Mouse (Mus musculus): Measurements from ENCODE around the gene Pcbd1. TPM values are rescaled to one million over a fixed set of nuclear protein-coding genes. Genes with fewer than 3 reads are reported as not detected.

Gene Pcbd1
- polyA plus RNA-seq, 1 experiment from 2014 or later = 38.7 TPM

DNA sequence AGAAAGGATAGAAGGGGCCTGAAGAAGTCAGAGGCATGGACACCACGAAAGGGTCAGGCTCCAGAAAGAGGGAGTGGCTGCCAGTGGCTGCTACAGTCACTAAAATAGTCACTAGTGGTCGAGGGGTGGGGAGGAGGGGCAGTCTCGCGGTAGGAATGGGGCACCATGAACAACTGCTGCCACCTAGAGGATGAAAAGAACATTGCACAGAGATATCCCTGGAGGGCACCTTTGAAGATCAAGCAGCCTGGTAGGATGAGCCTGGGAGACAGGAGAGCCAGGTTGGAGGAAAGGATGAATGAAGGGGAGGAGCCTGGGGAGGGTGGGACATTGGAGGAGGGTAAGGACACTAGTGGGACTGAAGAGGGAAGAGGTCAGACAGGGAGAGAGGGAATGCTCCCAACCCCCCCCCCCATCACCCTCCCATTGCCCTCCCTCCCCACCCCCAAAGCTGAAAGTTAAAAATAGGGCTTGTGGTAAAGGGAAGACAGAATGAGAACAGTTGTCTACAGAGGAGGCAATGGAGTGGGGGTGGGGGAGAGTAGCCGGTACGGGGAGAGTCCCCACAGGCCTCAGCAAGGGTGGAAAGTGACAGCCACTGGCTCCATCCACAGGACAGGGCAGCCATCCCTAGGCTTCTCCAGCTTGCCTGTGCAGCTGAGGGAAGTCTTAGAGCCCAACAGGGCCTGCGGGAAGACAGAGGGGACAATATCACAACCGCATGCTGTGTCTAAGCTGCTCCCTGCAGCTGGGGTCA is 20.5 kb upstream of the Pcbd1 start:
- H3K4me1 ChIP-seq (replicated peaks) = peaks cover 30% of the 10 kb centered on the region
- peak; percentile 44 for ATAC-seq (ENCODE audit: low read depth)
- no peaks in the 10 kb centered on the region for H3K36me3 ChIP-seq
- WGBS = 3% methylated on average over 8 of the region's 8 CpGs
- peak overlapping the region; percentile 35 for H3K4me2 ChIP-seq
- H3K9ac ChIP-seq = peak overlapping the region; percentile 23
- no peaks in the 10 kb centered on the region; the same call in 1 of the 2 replicates for H3K27me3 ChIP-seq
- H3K27ac ChIP-seq (replicated peaks) = no peak overlapping the region; the same call in 1 of the 2 replicates
- H3K4me3 ChIP-seq = no peak overlapping the region
- H3K9me3 ChIP-seq = no peaks in the 10 kb centered on the region

DNA sequence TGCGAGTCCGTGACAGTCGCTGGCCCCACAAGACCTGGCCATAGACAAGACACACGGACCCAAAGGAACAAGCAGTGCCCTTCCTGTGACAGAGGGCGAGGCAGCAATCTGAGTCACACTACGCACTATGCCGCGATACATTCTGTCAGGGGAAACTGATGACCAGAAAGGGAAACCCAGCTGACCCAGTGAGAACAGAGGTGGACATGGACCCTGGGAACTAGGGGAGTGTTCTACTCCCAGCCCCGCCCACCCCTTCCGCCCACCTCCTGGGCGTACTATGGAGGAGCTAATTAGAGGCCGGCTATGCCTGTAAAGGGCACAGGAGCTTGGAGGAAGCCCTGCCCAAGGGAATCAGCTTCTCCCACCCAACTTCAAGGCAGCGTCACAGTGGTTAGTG is 19.9 kb upstream of the Pcbd1 start:
- Histone ChIP-seq H3K27me3 (no peaks in the 10 kb centered on the region; the same call in 1 of the 2 replicates), H3K4me1 (replicated peaks) (peaks cover 26% of the 10 kb centered on the region), H3K9me3 (no peaks in the 10 kb centered on the region), H3K4me2 (peak overlapping the region; percentile 35), H3K36me3 (no peaks in the 10 kb centered on the region), H3K9ac (peak overlapping the region; percentile 23), H3K4me3 (no peak overlapping the region), H3K27ac (replicated peaks) (no peak overlapping the region; the same call in 1 of the 2 replicates)
- ATAC-seq (ENCODE audit: low read depth) = peak; percentile 7; the same call in 1 of the 2 replicates
- WGBS = 4% methylated on average over 13 of the region's 13 CpGs

DNA sequence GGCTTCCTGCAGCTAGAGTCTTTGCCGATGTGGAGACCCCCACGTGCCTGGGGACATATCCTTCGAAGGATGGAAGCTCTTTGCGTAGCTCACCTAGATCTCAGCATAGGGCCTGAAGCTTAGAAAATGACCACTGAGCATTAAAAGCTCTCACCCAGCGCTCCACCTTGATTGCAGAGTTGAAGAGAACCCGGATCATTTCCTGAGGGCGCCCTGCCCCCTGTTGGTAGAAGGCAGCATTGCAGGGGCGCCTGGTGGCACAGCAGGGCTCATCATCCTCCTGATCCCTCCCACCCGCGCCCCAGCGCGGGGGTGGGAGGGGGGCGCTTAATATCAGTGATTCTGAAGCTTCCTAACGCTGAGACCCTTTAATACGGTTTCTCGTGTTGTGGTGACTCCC is 16.8 kb upstream of the Pcbd1 start:
- Histone ChIP-seq H3K9ac (no peak overlapping the region), H3K4me3 (no peak overlapping the region), H3K4me2 (no peak overlapping the region), H3K27ac (replicated peaks) (no peak overlapping the region), H3K36me3 (no peaks in the 10 kb centered on the region), H3K27me3 (no peaks in the 10 kb centered on the region; the same call in 1 of the 2 replicates), H3K9me3 (no peaks in the 10 kb centered on the region), H3K4me1 (replicated peaks) (peaks cover 15% of the 10 kb centered on the region)
- WGBS = 15% methylated on average over 16 of the region's 16 CpGs
- 0 out of 2 replicates have a peak, but pooled peaks have one; percentile 9 for ATAC-seq (ENCODE audit: low read depth)

DNA sequence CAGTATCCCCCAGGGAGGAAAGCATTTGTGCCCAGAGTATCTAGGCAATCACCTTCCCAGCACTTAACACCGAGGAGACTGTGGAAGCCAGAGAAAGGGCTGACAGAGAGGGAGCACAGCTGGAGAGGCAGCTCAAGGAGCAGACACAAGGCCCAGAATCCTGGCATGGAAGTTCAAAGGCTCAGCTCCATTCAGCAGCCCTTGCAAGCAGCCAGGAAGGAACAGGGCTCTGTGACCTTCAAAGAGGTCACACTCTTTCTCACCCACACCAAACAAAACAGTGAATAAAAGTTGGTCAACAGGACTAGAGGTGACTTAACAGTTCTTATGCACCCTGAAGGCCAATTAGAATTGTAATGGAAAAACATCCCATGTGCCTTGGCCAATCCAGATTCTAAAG is 14.5 kb upstream of the Pcbd1 start:
- ATAC-seq (ENCODE audit: low read depth) = no peak
- no peak overlapping the region for H3K4me2 ChIP-seq
- no peaks in the 10 kb centered on the region for H3K9me3 ChIP-seq
- H3K27ac ChIP-seq (replicated peaks) = no peak overlapping the region
- H3K27me3 ChIP-seq = no peaks in the 10 kb centered on the region; the same call in 1 of the 2 replicates
- no peak overlapping the region for H3K9ac ChIP-seq
- H3K36me3 ChIP-seq = no peaks in the 10 kb centered on the region
- H3K4me1 ChIP-seq (replicated peaks) = peaks cover 3% of the 10 kb centered on the region
- 0% methylated on average over 1 of the region's 1 CpGs for WGBS
- H3K4me3 ChIP-seq = no peak overlapping the region

DNA sequence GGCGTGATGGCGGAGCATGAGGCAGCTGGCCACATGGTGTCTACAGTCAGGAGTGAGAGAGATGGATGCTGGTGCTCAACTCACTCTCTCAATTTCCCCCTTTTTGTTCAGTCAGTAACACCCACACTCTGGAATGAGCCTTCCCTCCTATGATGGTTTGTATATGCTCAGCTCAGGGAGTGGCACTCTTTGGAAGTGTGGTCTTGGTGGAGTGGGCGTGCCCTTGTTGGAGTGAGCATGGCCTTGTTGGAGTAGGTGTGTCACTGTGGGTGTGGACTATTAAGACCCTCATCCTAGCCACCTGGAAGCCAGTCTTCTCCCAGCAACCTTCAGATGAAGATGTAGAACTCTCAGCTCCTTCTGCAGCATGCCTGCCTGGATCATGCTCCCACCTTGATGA is 13.5 kb upstream of the Pcbd1 start:
- Histone ChIP-seq H3K4me3 (no peak overlapping the region), H3K9me3 (no peaks in the 10 kb centered on the region), H3K4me2 (no peak overlapping the region), H3K4me1 (replicated peaks) (peaks cover 8% of the 10 kb centered on the region; the same call in 1 of the 2 replicates), H3K36me3 (no peaks in the 10 kb centered on the region), H3K27ac (replicated peaks) (no peak overlapping the region), H3K9ac (no peak overlapping the region), H3K27me3 (no peaks in the 10 kb centered on the region; the same call in 1 of the 2 replicates)
- WGBS = 93% methylated on average over 3 of the region's 3 CpGs
- ATAC-seq (ENCODE audit: low read depth) = no peak

DNA sequence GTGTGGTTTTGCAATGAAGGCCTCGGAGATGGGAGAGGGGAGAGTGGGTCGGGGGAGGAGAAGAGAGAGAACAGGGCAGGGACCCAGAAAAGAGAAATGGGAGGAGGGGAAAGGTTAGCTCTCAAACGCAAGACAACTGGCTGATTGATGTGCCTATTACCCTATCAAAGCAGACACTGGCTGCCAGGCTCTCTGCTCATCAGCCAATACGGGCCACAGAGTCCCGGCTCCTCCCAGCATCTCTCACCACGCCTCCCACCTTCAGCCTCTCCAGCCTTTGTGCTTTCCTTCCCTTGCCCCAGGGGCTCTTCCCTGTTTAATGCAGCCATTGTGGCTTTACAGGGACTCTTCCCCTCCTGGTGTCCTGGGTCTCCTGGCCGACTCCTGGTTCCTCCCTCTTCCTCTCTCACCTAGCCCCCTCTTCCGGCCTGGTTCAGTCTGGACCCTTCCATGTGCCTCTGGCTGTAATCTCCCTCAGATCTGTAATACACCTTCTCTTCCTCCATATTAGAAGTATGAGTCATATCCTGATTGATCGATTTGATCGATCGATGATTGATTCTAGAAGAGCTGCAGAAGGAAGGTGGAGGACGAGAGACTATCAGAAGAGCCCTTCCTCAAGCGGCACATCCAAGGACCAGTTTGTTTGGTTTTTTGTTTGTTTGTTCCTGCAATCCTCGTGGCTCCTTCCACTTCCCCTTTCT is 8.8 kb upstream of the Pcbd1 start:
- Histone ChIP-seq H3K27ac (replicated peaks) (peak overlapping the region; percentile 81), H3K9me3 (no peaks in the 10 kb centered on the region), H3K27me3 (no peaks in the 10 kb centered on the region), H3K4me1 (replicated peaks) (peaks cover 13% of the 10 kb centered on the region; the same call in 1 of the 2 replicates), H3K9ac (no peak overlapping the region; the same call in 1 of the 2 replicates), H3K4me3 (no peak overlapping the region), H3K4me2 (peak overlapping the region; percentile 44), H3K36me3 (no peaks in the 10 kb centered on the region)
- 40% methylated on average over 14 of the region's 14 CpGs for WGBS
- ATAC-seq (ENCODE audit: low read depth) = peak; percentile 96

DNA sequence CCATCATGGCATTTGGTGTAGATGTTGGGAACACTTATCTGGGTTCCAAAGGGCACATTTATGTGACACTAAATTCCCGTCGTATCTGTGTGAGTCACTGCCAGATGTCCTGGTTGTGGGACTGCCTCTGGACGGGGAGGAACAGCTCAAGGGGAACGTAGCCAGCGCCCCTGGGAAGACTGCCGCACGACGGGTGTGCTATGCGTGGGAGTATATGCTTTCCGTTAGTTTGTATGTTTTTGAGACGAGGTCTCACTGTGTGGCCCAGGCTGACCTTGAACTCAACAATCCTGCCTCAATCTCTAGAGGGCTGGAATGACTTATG is 8.2 kb upstream of the Pcbd1 start:
- no peak overlapping the region for H3K9ac ChIP-seq
- 81% methylated on average over 11 of the region's 11 CpGs for WGBS

DNA sequence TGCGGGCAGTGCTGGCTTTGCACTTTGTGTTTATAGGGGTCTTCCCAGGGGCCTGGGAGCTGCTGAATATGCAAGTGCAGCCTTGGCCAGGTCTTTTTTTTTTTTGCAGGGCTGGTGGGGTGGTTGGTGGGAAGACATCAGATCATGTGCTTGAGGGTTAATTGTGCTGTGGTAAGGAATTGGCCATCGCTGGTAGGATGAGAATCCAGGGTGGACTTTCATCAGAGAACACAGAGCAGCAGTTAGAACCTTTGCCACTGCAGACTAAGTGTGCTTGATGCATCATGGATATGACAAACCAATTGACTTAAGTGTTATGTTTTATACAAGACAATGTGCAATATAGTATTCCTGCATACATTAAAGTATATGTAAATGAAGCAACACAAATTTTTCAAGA is 3.8 kb upstream of the Pcbd1 start:
- 92% methylated on average over 2 of the region's 2 CpGs for WGBS
- Histone ChIP-seq H3K9me3 (no peaks in the 10 kb centered on the region), H3K9ac (no peak overlapping the region), H3K4me2 (no peak overlapping the region), H3K4me3 (no peak overlapping the region), H3K4me1 (replicated peaks) (peaks cover 25% of the 10 kb centered on the region), H3K27ac (replicated peaks) (no peak overlapping the region), H3K36me3 (no peaks in the 10 kb centered on the region), H3K27me3 (no peaks in the 10 kb centered on the region)
- ATAC-seq (ENCODE audit: low read depth) = no peak

More for the DNA sequence above, 8.2 kb upstream of the Pcbd1 start:
- peaks cover 13% of the 10 kb centered on the region; the same call in 1 of the 2 replicates for H3K4me1 ChIP-seq (replicated peaks)
- ATAC-seq (ENCODE audit: low read depth) = peak; percentile 51; the same call in 1 of the 2 replicates
- no peaks in the 10 kb centered on the region for H3K27me3 ChIP-seq
- H3K4me2 ChIP-seq = no peak overlapping the region
- peak overlapping the region; percentile 81 for H3K27ac ChIP-seq (replicated peaks)
- no peaks in the 10 kb centered on the region for H3K9me3 ChIP-seq
- H3K36me3 ChIP-seq = no peaks in the 10 kb centered on the region
- H3K4me3 ChIP-seq = no peak overlapping the region

DNA sequence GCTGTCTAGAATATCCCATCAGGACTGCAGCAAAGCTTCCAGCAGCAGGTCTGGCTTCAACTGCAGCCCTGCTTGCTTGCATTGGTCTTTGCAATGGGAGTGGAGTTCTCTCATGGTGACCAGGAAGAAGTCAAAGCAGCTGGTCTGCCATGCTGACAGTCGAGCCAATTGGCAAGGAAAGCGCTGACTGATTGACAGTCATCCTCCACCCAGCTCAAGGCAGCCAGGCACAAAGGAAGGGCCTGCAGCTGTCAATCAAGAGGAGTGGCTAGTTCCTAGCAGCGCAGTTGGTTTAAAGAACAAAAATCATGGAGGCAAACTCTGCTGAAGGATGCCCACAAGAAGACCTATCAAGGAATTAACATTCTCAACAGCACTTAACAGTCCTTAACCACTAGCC is 2.6 kb upstream of the Pcbd1 start:
- H3K27me3 ChIP-seq = no peaks in the 10 kb centered on the region
- no peak for ATAC-seq (ENCODE audit: low read depth)
- no peaks in the 10 kb centered on the region for H3K36me3 ChIP-seq
- H3K9ac ChIP-seq = no peak overlapping the region
- no peaks in the 10 kb centered on the region for H3K9me3 ChIP-seq
- no peak overlapping the region for H3K4me2 ChIP-seq
- 0 out of 2 replicates have a peak overlapping the region, but pooled peaks have one; percentile 23 for H3K27ac ChIP-seq (replicated peaks)
- no peak overlapping the region for H3K4me3 ChIP-seq
- peaks cover 18% of the 10 kb centered on the region for H3K4me1 ChIP-seq (replicated peaks)
- 47% methylated on average over 3 of the region's 3 CpGs for WGBS

DNA sequence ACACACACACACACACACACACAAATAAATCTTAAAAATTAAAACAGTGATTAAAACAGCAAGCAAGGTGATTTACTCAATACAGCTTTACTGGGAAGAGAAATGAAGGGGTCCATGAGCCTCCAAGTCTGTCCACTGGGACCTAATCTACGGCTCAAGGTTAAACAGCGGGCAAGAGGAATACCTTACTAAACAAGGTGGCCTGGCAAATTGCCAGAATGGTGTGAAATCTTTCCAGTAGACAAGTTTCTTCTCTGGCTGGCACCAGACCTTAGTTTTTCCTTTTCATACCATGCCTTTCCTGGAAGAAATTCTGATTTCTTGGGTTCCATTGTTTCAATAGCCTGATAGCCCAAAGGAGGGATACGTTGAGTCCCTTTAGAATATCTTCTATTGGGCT is 663 bp upstream of the Pcbd1 start:
- 78% methylated on average over 3 of the region's 3 CpGs for WGBS

DNA sequence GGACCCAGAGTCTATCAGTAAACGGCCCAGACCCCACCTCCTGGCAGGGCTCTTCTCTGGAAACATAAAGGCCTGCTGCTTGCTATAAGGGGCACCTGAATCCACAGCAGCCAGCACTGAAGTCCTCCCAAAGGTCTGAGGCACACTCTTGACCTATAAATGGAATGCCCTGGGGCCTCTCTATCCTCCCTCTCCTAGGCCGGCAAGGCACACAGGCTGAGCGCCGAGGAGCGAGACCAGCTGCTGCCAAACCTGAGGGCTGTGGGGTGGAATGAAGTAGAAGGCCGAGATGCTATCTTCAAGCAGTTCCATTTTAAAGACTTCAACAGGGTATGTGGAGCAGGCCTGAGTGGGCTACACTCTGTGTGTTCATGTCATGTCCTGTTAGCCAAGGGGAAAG is 2.7 kb downstream of the Pcbd1 start:
- Histone ChIP-seq H3K4me3 (no peak overlapping the region), H3K36me3 (0 out of 2 replicates have a peak, but pooled peaks cover 10% of the 10 kb centered on the region), H3K27ac (replicated peaks) (no peak overlapping the region), H3K27me3 (no peaks in the 10 kb centered on the region), H3K4me2 (no peak overlapping the region), H3K4me1 (replicated peaks) (peaks cover 13% of the 10 kb centered on the region), H3K9ac (no peak overlapping the region), H3K9me3 (no peaks in the 10 kb centered on the region)
- 84% methylated on average over 6 of the region's 6 CpGs for WGBS
- no peak for ATAC-seq (ENCODE audit: low read depth)

More for the DNA sequence above, 663 bp upstream of the Pcbd1 start:
- ATAC-seq (ENCODE audit: low read depth) = no peak
- Histone ChIP-seq H3K36me3 (no peaks in the 10 kb centered on the region), H3K4me3 (no peak overlapping the region), H3K9ac (no peak overlapping the region), H3K9me3 (no peaks in the 10 kb centered on the region), H3K4me2 (no peak overlapping the region), H3K27me3 (no peaks in the 10 kb centered on the region), H3K27ac (replicated peaks) (no peak overlapping the region), H3K4me1 (replicated peaks) (peaks cover 18% of the 10 kb centered on the region)

DNA sequence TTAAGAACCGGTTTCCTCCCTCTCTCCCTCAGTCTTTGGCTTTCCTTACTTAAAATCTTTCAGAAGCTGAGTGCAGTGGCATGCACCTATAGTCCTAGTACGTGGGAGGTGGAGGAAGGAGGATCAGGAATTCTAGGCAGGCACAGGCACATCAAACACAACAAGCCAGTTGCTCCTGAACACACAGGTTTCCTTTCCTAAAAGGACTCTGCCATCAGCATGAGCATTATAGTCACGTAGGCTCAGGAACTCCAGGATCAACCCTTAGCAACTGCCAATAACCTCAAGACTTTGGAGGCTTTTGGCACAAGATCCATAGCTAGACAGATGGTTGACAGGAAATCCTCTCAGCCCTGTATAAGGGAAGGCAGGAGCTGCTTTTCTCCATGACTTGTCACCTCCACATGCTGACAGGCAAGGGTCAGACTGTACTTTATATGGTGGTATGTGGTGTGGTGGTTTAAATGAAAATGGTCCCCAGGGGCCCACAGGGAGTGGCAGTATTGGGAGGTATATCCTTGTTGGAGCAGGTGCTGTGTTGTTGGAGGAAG is 14.5 kb downstream of the Pcbd1 start:
- ATAC-seq (ENCODE audit: low read depth) = no peak
- 96% methylated on average over 3 of the region's 3 CpGs for WGBS
- no peak overlapping the region for H3K9ac ChIP-seq

More for the DNA sequence above, 14.5 kb downstream of the Pcbd1 start:
- Histone ChIP-seq H3K4me1 (replicated peaks) (no peaks in the 10 kb centered on the region), H3K27ac (replicated peaks) (no peak overlapping the region), H3K27me3 (no peaks in the 10 kb centered on the region), H3K36me3 (peaks cover 98% of the 10 kb centered on the region), H3K4me2 (no peak overlapping the region), H3K4me3 (no peak overlapping the region), H3K9me3 (no peaks in the 10 kb centered on the region)

Data from neural tube, embryonic 13.5 days (tissue).